Mouse (Mus musculus) heart, embryonic 16.5 days (tissue): ENCODE measurements at regions not wholly inside any gene's neighbourhood (a gene's known extent, or its start where the extent isn't known, plus 50 kb on each side); places are given as distances from the start of the nearest gene placed in this dataset.

ENCODE experiments used
- ATAC-seq: fragments of 200-750 bp; cut with Nextera tagmentation; replicated peaks from 2 replicates; pipeline ENCODE4 v1.8.0; 2017; ENCODE audit warnings: moderate number of reproducible peaks; ENCODE audit not compliant: insufficient read depth, low FRiP score; ENCODE audit errors: extremely low read depth
- H3K27ac ChIP-seq: fragments of 300-500 bp; sonication (generic); 2 replicates; pipeline ENCODE4 v1.5.1; 2014; ENCODE audit warnings: mild to moderate bottlenecking, low read length, control low read depth, moderate library complexity
- H3K27me3 ChIP-seq: fragments of 300-500 bp; sonication (generic); 2 replicates; pipeline ENCODE4 v1.6.1; 2014; ENCODE audit warnings: low read length, mixed read lengths; ENCODE audit not compliant: control insufficient read depth, insufficient read depth
- H3K36me3 ChIP-seq: fragments of 300-500 bp; sonication (generic); 2 replicates; pipeline ENCODE4 v1.6.1; 2014; ENCODE audit not compliant: control insufficient read depth, insufficient read depth
- H3K4me1 ChIP-seq: fragments of 300-500 bp; sonication (generic); 2 replicates; pipeline ENCODE4 v1.6.1; 2014; ENCODE audit warnings: low read length, mixed read lengths; ENCODE audit not compliant: control insufficient read depth, insufficient read depth
- H3K4me2 ChIP-seq: fragments of 300-500 bp; sonication (generic); 2 replicates; pipeline ENCODE4 v1.6.1; 2014; ENCODE audit warnings: low read depth, mild to moderate bottlenecking, control low read depth, low read length
- H3K4me3 ChIP-seq: fragments of 300-500 bp; sonication (generic); 2 replicates; pipeline ENCODE4 v1.5.1; 2014; ENCODE audit warnings: mild to moderate bottlenecking, control low read depth, low read length
- H3K9ac ChIP-seq: fragments of 300-500 bp; sonication (generic); 2 replicates; pipeline ENCODE4 v1.6.1; 2014; ENCODE audit warnings: low read length, control low read depth
- H3K9me3 ChIP-seq: fragments of 300-500 bp; sonication (generic); replicated peaks from 2 replicates; pipeline ENCODE4 v1.6.1; 2016; ENCODE audit warnings: low read length; ENCODE audit not compliant: control insufficient read depth
- WGBS: fragments of 180-500 bp; shearing (Covaris S2); extraction: QIAGEN DNeasy Blood & Tissue Kit; methylation state at CpG from one replicate; pipeline ENCODE4 v1.1.7; 2014; 5-methylcytosine and 5-hydroxymethylcytosine counted together

- ATAC-seq, result no peak
- WGBS, result 90% methylated on average over 18 of the region's 18 CpGs
- no peaks in the 10 kb centered on the region for H3K9me3 ChIP-seq
These were observed 162.0 kb downstream of the Zfp326 start for GRCm38 (mm10) chr5:106038321-106038720.

GRCm38 (mm10) chr5:106036176-106036575 is 159.8 kb downstream of the Zfp326 start:
- no peaks in the 10 kb centered on the region for H3K4me1 ChIP-seq
- no peaks in the 10 kb centered on the region for H3K36me3 ChIP-seq
- no peak overlapping the region for H3K4me3 ChIP-seq
- ATAC-seq, result no peak
- 0 out of 2 replicates have a peak, but pooled peaks cover 2% of the 10 kb centered on the region for H3K27me3 ChIP-seq
- H3K9ac ChIP-seq, result no peak overlapping the region
- H3K4me2 ChIP-seq, result no peak overlapping the region
- WGBS, result 45% methylated on average over 6 of the region's 6 CpGs
- no peak overlapping the region for H3K27ac ChIP-seq
- H3K9me3 ChIP-seq, result no peaks in the 10 kb centered on the region

More at GRCm38 (mm10) chr5:106038321-106038720, 162.0 kb downstream of the Zfp326 start:
- H3K9ac ChIP-seq, result no peak overlapping the region
- H3K36me3 ChIP-seq, result no peaks in the 10 kb centered on the region
- H3K4me2 ChIP-seq, result no peak overlapping the region
- no peaks in the 10 kb centered on the region for H3K27me3 ChIP-seq
- no peak overlapping the region for H3K27ac ChIP-seq
- H3K4me3 ChIP-seq, result no peak overlapping the region
- H3K4me1 ChIP-seq, result no peaks in the 10 kb centered on the region

- H3K4me2 ChIP-seq, result no peak overlapping the region
- no peak overlapping the region for H3K27ac ChIP-seq
- ATAC-seq, result no peak
- no peaks in the 10 kb centered on the region for H3K36me3 ChIP-seq
- 94% methylated on average over 4 of the region's 4 CpGs for WGBS
- no peak overlapping the region for H3K4me3 ChIP-seq
- no peaks in the 10 kb centered on the region for H3K9me3 ChIP-seq
- H3K9ac ChIP-seq, result no peak overlapping the region
- no peaks in the 10 kb centered on the region for H3K4me1 ChIP-seq
- H3K27me3 ChIP-seq, result 0 out of 2 replicates have a peak, but pooled peaks cover 2% of the 10 kb centered on the region
These were observed 156.6 kb downstream of the Zfp326 start for GRCm38 (mm10) chr5:106032956-106033355.

GRCm38 (mm10) chr5:106026861-106027260 is 150.5 kb downstream of the Zfp326 start:
- H3K4me1 ChIP-seq, result no peaks in the 10 kb centered on the region
- no peaks in the 10 kb centered on the region for H3K36me3 ChIP-seq
- H3K9me3 ChIP-seq, result no peaks in the 10 kb centered on the region
- H3K27ac ChIP-seq, result no peak overlapping the region
- 62% methylated on average over 2 of the region's 2 CpGs for WGBS
- H3K9ac ChIP-seq, result no peak overlapping the region
- no peak for ATAC-seq
- H3K4me2 ChIP-seq, result no peak overlapping the region
- H3K27me3 ChIP-seq, result 0 out of 2 replicates have a peak, but pooled peaks cover 2% of the 10 kb centered on the region
- no peak overlapping the region for H3K4me3 ChIP-seq

- Histone ChIP-seq H3K27ac (no peak overlapping the region), H3K9ac (no peak overlapping the region), H3K4me1 (no peaks in the 10 kb centered on the region), H3K4me2 (no peak overlapping the region; the same call in 1 of the 2 replicates), H3K4me3 (no peak overlapping the region), H3K9me3 (no peaks in the 10 kb centered on the region), H3K27me3 (no peaks in the 10 kb centered on the region; the same call in 1 of the 2 replicates), H3K36me3 (no peaks in the 10 kb centered on the region)
- 58% methylated on average over 16 of the region's 16 CpGs for WGBS
- ATAC-seq, result no peak
These were observed 128.0 kb downstream of the Zfp326 start for GRCm38 (mm10) chr5:106004292-106004917.

- 65% methylated on average over 28 of the region's 28 CpGs for WGBS
- Histone ChIP-seq H3K9me3 (no peaks in the 10 kb centered on the region), H3K9ac (no peak overlapping the region), H3K27me3 (no peaks in the 10 kb centered on the region; the same call in 1 of the 2 replicates), H3K27ac (no peak overlapping the region), H3K4me3 (no peak overlapping the region), H3K4me2 (no peak overlapping the region), H3K4me1 (no peaks in the 10 kb centered on the region), H3K36me3 (no peaks in the 10 kb centered on the region)
- no peak for ATAC-seq
These were observed 127.2 kb downstream of the Zfp326 start for GRCm38 (mm10) chr5:106003321-106004291.

GRCm38 (mm10) chr5:106002330-106002729 is 126.0 kb downstream of the Zfp326 start:
- no peak for ATAC-seq
- no peak overlapping the region for H3K4me2 ChIP-seq
- no peaks in the 10 kb centered on the region for H3K36me3 ChIP-seq
- WGBS, result 19% methylated on average over 7 of the region's 7 CpGs
- H3K9me3 ChIP-seq, result no peaks in the 10 kb centered on the region
- no peak overlapping the region for H3K4me3 ChIP-seq
- no peaks in the 10 kb centered on the region for H3K4me1 ChIP-seq
- H3K27ac ChIP-seq, result no peak overlapping the region
- no peak overlapping the region for H3K9ac ChIP-seq
- no peaks in the 10 kb centered on the region; the same call in 1 of the 2 replicates for H3K27me3 ChIP-seq

- Histone ChIP-seq H3K4me3 (no peak overlapping the region), H3K9me3 (peaks cover 3% of the 10 kb centered on the region; the same call in 1 of the 2 replicates), H3K4me1 (no peaks in the 10 kb centered on the region), H3K36me3 (no peaks in the 10 kb centered on the region), H3K27ac (no peak overlapping the region), H3K27me3 (no peaks in the 10 kb centered on the region), H3K9ac (no peak overlapping the region), H3K4me2 (no peak overlapping the region)
- WGBS, result 74% methylated on average over 1 of the region's 1 CpGs
- ATAC-seq, result no peak
These were observed 117.9 kb downstream of the Zfp326 start for GRCm38 (mm10) chr5:105994218-105994617.
